Mouse (Mus musculus) liver, embryonic 13.5 days (tissue): ENCODE data around the gene Cmklr1. TPM values are rescaled to one million over a fixed set of nuclear protein-coding genes. Genes with fewer than 3 reads are reported as not detected.
"Not testable (repeated sequence)": the region's sequence is repeated elsewhere in the genome, so short reads cannot be mapped to it uniquely, and the experiment has no call there.

ENCODE experiments used
- ATAC-seq: fragments of 200-750 bp; cut with Nextera tagmentation; 2 replicates; pipeline ENCODE4 v1.8.0; 2017; ENCODE audit warnings: low read depth, mild to moderate bottlenecking, moderate number of reproducible peaks, moderate library complexity
- DNase-seq: peaks from one replicate; pipeline ENCODE4 v3.0.0; 2022
- H3K27ac ChIP-seq: fragments of 300-500 bp; sonication (generic); 2 replicates; pipeline ENCODE4 v1.5.1; 2015; ENCODE audit warnings: moderate library complexity, mild to moderate bottlenecking, inconsistent platforms
- H3K27me3 ChIP-seq: fragments of 300-500 bp; sonication (generic); 2 replicates; pipeline ENCODE4 v1.6.1; 2015; ENCODE audit warnings: mild to moderate bottlenecking, inconsistent platforms
- H3K36me3 ChIP-seq: fragments of 300-500 bp; sonication (generic); 2 replicates; pipeline ENCODE4 v1.6.1; 2015; ENCODE audit warnings: mild to moderate bottlenecking, inconsistent platforms
- H3K4me1 ChIP-seq: fragments of 300-500 bp; sonication (generic); replicated peaks from 2 replicates; pipeline ENCODE4 v1.6.1; 2015; ENCODE audit warnings: inconsistent platforms
- H3K4me2 ChIP-seq: fragments of 300-500 bp; sonication (generic); 2 replicates; pipeline ENCODE4 v1.6.1; 2015; ENCODE audit warnings: inconsistent platforms, mild to moderate bottlenecking, moderate library complexity
- H3K4me3 ChIP-seq: fragments of 300-500 bp; sonication (generic); replicated peaks from 2 replicates; pipeline ENCODE4 v1.5.1; 2015; ENCODE audit warnings: mild to moderate bottlenecking, inconsistent platforms
- H3K9ac ChIP-seq: fragments of 300-500 bp; sonication (generic); 2 replicates; pipeline ENCODE4 v1.6.1; 2015; ENCODE audit warnings: mild to moderate bottlenecking, inconsistent platforms
- H3K9me3 ChIP-seq: fragments of 300-500 bp; sonication (generic); replicated peaks from 2 replicates; pipeline ENCODE4 v1.6.1; 2016; ENCODE audit warnings: inconsistent platforms
- WGBS: fragments of 180-500 bp; shearing (Covaris S2); methylation state at CpG from one replicate; pipeline ENCODE4 v1.1.7; 2015; ENCODE audit not compliant: insufficient replicate concordance; 5-methylcytosine and 5-hydroxymethylcytosine counted together
- polyA plus RNA-seq: library from polyadenylated mRNA; unstranded; fragments of >200 nt; fragmentation: Nextera tagmentation; extraction: Ambion mirVana; gene quantifications from 2 replicates; pipeline ENCODE4 v1.2.1, GENCODE M21; 2015

Cmklr1 gene
- polyA plus RNA-seq, 1 experiment from 2014 or later, result 1.8 TPM

- H3K9ac ChIP-seq, result no peak overlapping the region
- H3K36me3 ChIP-seq, result no peaks in the 10 kb centered on the region
- no peaks in the 10 kb centered on the region for H3K9me3 ChIP-seq
- H3K27me3 ChIP-seq, result no peaks in the 10 kb centered on the region
- 63% methylated on average over 4 of the region's 4 CpGs for WGBS
- H3K27ac ChIP-seq, result no peak overlapping the region
- H3K4me2 ChIP-seq, result no peak overlapping the region
- H3K4me1 ChIP-seq, result no peaks in the 10 kb centered on the region
- no peak overlapping the region for H3K4me3 ChIP-seq
- ATAC-seq (no peak), DNase-seq (no peak)
These were observed 49.4 kb downstream of the Cmklr1 start for GRCm38 (mm10) chr5:113600803-113601202.

DNA sequence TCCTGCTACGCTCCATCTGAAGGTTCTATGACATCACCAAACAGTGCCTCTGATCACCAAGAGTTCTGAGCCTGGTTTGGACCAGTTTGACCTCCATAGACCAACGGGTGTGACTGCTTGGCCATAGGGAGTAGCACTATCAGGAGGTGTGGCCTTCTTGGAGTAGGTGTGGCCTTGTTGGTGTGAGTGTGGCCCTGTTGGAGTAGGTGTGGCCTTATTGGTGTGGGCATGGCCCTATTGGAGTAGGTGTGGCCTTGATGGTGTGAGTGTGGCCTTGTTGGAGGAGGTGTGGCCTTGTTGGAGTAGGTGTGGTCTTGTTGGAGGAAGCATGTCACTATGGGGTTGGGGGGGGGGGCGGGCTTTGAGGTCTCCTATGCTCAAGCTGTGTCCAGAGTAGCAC lies 50.0 kb downstream of the Cmklr1 start:
- H3K4me3 ChIP-seq, result no peak overlapping the region
- no peak overlapping the region for H3K27ac ChIP-seq
- no peaks in the 10 kb centered on the region for H3K4me1 ChIP-seq
- H3K36me3 ChIP-seq, result no peaks in the 10 kb centered on the region
- no peak for ATAC-seq
- no peaks in the 10 kb centered on the region for H3K9me3 ChIP-seq
- H3K4me2 ChIP-seq, result no peak overlapping the region
- H3K27me3 ChIP-seq, result no peaks in the 10 kb centered on the region
- 64% methylated on average over 2 of the region's 3 CpGs for WGBS
- DNase-seq, result no peak
- no peak overlapping the region for H3K9ac ChIP-seq

- no peak for ATAC-seq
- H3K27ac ChIP-seq, result no peak overlapping the region
These were observed 53.4 kb downstream of the Cmklr1 start for GRCm38 (mm10) chr5:113596780-113597353.

GRCm38 (mm10) chr5:113596252-113596651 lies 54.0 kb downstream of the Cmklr1 start:
- Histone ChIP-seq H3K27ac (no peak overlapping the region), H3K27me3 (no peaks in the 10 kb centered on the region), H3K9ac (no peak overlapping the region), H3K9me3 (no peaks in the 10 kb centered on the region), H3K4me1 (no peaks in the 10 kb centered on the region), H3K4me2 (no peak overlapping the region), H3K4me3 (no peak overlapping the region), H3K36me3 (no peaks in the 10 kb centered on the region)
- no peak for ATAC-seq
- DNase-seq, result no peak
- 68% methylated on average over 9 of the region's 9 CpGs for WGBS

More at GRCm38 (mm10) chr5:113596780-113597353, 53.4 kb downstream of the Cmklr1 start:
- no peak overlapping the region for H3K4me2 ChIP-seq
- H3K36me3 ChIP-seq, result no peaks in the 10 kb centered on the region
- no peaks in the 10 kb centered on the region for H3K9me3 ChIP-seq
- no peak for DNase-seq
- no peaks in the 10 kb centered on the region for H3K27me3 ChIP-seq
- no peak overlapping the region for H3K9ac ChIP-seq
- H3K4me1 ChIP-seq, result no peaks in the 10 kb centered on the region
- WGBS, result 63% methylated on average over 9 of the region's 9 CpGs
- H3K4me3 ChIP-seq, result no peak overlapping the region

GRCm38 (mm10) chr5:113593911-113594705 lies 56.1 kb downstream of the Cmklr1 start:
- H3K9ac ChIP-seq, result no peak overlapping the region
- no peaks in the 10 kb centered on the region for H3K27me3 ChIP-seq
- whole genome bisulfite sequencing, result 56% methylated on average over 6 of the region's 6 CpGs
- H3K4me3 ChIP-seq, result no peak overlapping the region
- ATAC-seq, result no peak
- no peak overlapping the region for H3K27ac ChIP-seq
- H3K36me3 ChIP-seq, result no peaks in the 10 kb centered on the region
- DNase-seq, result no peak
- H3K4me2 ChIP-seq, result no peak overlapping the region
- no peaks in the 10 kb centered on the region for H3K9me3 ChIP-seq
- H3K4me1 ChIP-seq, result no peaks in the 10 kb centered on the region

GRCm38 (mm10) chr5:113591751-113592230 lies 58.4 kb downstream of the Cmklr1 start:
- no peaks in the 10 kb centered on the region for H3K4me1 ChIP-seq
- 12% methylated on average over 6 of the region's 6 CpGs for WGBS
- H3K27me3 ChIP-seq, result no peaks in the 10 kb centered on the region
- H3K9me3 ChIP-seq, result no peaks in the 10 kb centered on the region
- H3K4me3 ChIP-seq, result no peak overlapping the region
- no peak overlapping the region for H3K27ac ChIP-seq
- no peaks in the 10 kb centered on the region for H3K36me3 ChIP-seq
- ATAC-seq (no peak), DNase-seq (no peak)
- H3K9ac ChIP-seq, result no peak overlapping the region
- no peak overlapping the region for H3K4me2 ChIP-seq

GRCm38 (mm10) chr5:113591166-113591565 lies 59.1 kb downstream of the Cmklr1 start:
- no peaks in the 10 kb centered on the region for H3K9me3 ChIP-seq
- DNase-seq, result no peak
- H3K9ac ChIP-seq, result no peak overlapping the region
- no peak for ATAC-seq
- H3K4me2 ChIP-seq, result no peak overlapping the region
- 28% methylated on average over 3 of the region's 3 CpGs for WGBS
- H3K4me3 ChIP-seq, result no peak overlapping the region
- H3K4me1 ChIP-seq, result no peaks in the 10 kb centered on the region
- H3K36me3 ChIP-seq, result no peaks in the 10 kb centered on the region
- no peaks in the 10 kb centered on the region for H3K27me3 ChIP-seq
- no peak overlapping the region for H3K27ac ChIP-seq

GRCm38 (mm10) chr5:113590010-113590640 lies 60.1 kb downstream of the Cmklr1 start:
- Histone ChIP-seq H3K27ac (no peak overlapping the region), H3K36me3 (no peaks in the 10 kb centered on the region), H3K4me1 (no peaks in the 10 kb centered on the region), H3K27me3 (no peaks in the 10 kb centered on the region), H3K4me3 (no peak overlapping the region), H3K9me3 (no peaks in the 10 kb centered on the region), H3K4me2 (no peak overlapping the region), H3K9ac (no peak overlapping the region)
- no peak for DNase-seq
- ATAC-seq, result no peak
- 61% methylated on average over 5 of the region's 5 CpGs for WGBS

DNA sequence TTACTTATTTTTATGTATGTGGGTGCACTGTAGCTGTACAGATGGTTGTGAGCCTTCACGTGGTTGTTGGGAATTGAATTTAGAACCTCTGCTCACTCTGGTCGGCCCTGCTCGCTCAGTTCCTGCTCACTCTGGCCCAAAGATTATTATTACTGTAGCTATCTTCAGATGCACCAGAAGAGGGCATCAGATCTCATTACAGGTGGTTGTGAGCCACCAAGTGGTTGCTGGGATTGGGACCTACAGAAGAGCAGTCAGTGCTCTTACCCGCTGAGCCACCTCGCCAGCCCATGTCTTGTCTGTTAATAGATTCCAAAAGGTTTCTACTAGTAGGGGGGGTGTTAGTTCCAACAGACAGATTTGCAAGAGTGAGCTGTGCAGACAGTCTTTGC lies 63.8 kb downstream of the Cmklr1 start:
- DNase-seq, ATAC-seq, H3K4me2 ChIP-seq, H3K27ac ChIP-seq, H3K4me3 ChIP-seq, H3K9ac ChIP-seq, H3K4me1 ChIP-seq, H3K27me3 ChIP-seq, H3K9me3 ChIP-seq, H3K36me3 ChIP-seq: not testable (repeated sequence)
- 28% methylated on average over 5 of the region's 5 CpGs for WGBS

DNA sequence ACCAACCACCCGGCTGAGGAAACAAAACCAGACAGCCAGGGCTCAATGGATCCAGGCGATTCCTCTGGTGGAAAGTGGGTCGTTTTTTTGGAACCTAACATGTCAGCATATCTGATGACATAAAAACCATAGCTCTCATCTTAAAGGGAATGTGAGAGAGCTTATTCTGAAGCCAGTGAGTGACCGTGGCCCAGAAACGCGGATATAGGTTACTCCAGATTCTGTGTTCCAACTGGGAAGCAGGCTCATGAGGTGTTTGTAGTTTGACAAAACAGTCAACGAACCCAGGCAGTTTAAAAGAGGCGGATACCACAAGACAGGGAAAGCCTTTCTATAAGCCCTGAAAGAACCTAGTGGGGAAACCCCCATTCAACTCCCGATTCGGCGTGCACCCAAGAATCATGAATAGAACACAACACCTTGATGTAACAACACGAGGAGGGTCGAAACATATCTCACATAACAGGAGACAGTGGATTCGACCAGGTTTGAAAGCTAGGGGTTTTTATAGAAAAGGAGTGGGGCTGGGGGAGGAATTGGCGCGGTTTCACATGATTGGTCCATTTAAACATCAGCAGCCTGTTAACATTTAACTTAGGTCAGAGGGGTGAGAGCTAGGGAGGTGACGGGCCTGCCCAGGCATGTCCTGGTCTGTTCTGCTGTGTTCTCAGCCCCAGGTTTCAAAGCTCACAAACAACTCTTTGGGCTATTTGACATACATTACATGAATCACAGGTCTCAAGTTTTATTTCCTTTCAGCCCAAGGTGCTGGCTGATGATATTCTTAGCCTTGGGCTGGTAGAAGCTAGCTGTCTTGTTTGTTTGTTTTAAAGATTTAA lies 64.4 kb downstream of the Cmklr1 start:
- H3K9ac ChIP-seq, H3K4me3 ChIP-seq, H3K4me1 ChIP-seq, ATAC-seq, H3K4me2 ChIP-seq, DNase-seq, H3K27ac ChIP-seq, H3K36me3 ChIP-seq, H3K27me3 ChIP-seq, H3K9me3 ChIP-seq: not testable (repeated sequence)
- WGBS, result 70% methylated on average over 17 of the region's 17 CpGs

DNA sequence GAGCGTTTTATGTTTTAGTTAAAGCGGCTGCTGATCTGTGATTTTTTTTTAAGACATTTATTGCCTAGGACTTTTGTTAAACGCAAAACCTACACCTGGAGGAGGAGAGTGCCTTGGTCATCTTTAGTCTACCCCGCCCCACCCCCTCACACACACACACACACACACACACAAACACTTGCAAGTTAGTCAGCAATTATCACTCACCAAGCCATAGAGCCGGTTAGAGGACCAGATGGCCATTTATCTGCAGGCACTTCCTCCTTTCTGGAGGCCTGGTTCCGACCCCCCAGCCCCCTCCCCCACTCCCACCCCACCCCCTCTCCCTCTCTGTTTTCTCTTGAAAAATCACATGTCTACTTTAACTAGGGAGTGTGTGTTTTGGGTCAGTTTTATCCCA lies 65.8 kb downstream of the Cmklr1 start:
- Histone ChIP-seq H3K27me3 (no peaks in the 10 kb centered on the region), H3K4me1 (no peaks in the 10 kb centered on the region; the same call in 1 of the 2 replicates), H3K4me2 (no peak overlapping the region), H3K4me3 (no peak overlapping the region), H3K9me3 (no peaks in the 10 kb centered on the region), H3K36me3 (no peaks in the 10 kb centered on the region), H3K27ac (no peak overlapping the region), H3K9ac (no peak overlapping the region)
- no peak for ATAC-seq
- no peak for DNase-seq
- WGBS, result 20% methylated on average over 6 of the region's 6 CpGs
